Mouse (Mus musculus) MEL (cell line): ENCODE results near the gene Pitpnc1. TPM values are rescaled to one million over a fixed set of nuclear protein-coding genes. Genes with fewer than 3 reads are reported as not detected.

Experiments used
- DNase-seq: peaks from one replicate; pipeline ENCODE4 v3.0.0; 2011; ENCODE audit warnings: low read depth, low spot score
- H3K27ac ChIP-seq: 2 replicates; pipeline ENCODE4 v1.5.1; 2012; ENCODE audit warnings: low read depth, mild to moderate bottlenecking, control low read depth, low read length, moderate library complexity; ENCODE audit not compliant: control insufficient read depth
- H3K27me3 ChIP-seq, 2 experiments: fragments of 150-350 bp in 1 of 2; sonication (generic) in 1 of 2; 2 replicates each; pipeline ENCODE4 v1.6.1; 2012; ENCODE audit warnings: low read length in 2 of 2, mild to moderate bottlenecking in 2 of 2, improper control_type of control experiment in 1 of 2, moderate library complexity in 1 of 2; ENCODE audit not compliant: insufficient read depth in 2 of 2, control insufficient read depth in 1 of 2
- H3K36me3 ChIP-seq, 2 experiments: 2 replicates each; pipeline ENCODE4 v1.6.1; 2012 to 2014; ENCODE audit warnings: low read length in 2 of 2, improper control_type of control experiment in 1 of 2, inconsistent platforms in 1 of 2, mild to moderate bottlenecking in 1 of 2; ENCODE audit not compliant: insufficient read depth in 2 of 2, control insufficient read depth in 1 of 2
- H3K4me1 ChIP-seq, 2 experiments: fragments of 150-350 bp in 1 of 2; sonication (generic) in 1 of 2; 2 replicates each; pipeline ENCODE4 v1.6.1; 2012; ENCODE audit warnings: low read length in 2 of 2, improper control_type of control experiment in 1 of 2, mild to moderate bottlenecking in 1 of 2; ENCODE audit not compliant: insufficient read depth in 2 of 2, control insufficient read depth in 1 of 2
- H3K4me3 ChIP-seq, 2 experiments: fragments of 150-350 bp in 1 of 2; sonication (generic) in 1 of 2; 2 replicates each; pipeline ENCODE4 v1.5.1; 2012; ENCODE audit warnings: low read depth in 2 of 2, low read length in 2 of 2, mild to moderate bottlenecking in 2 of 2, moderate library complexity in 2 of 2, control low read depth in 1 of 2, improper control_type of control experiment in 1 of 2; ENCODE audit not compliant: control insufficient read depth in 1 of 2, insufficient read depth in 1 of 2
- H3K79me2 ChIP-seq: 2 replicates; pipeline ENCODE4 v1.6.1; 2012; ENCODE audit warnings: mild to moderate bottlenecking, low read length, moderate library complexity; ENCODE audit not compliant: control insufficient read depth, poor library complexity, insufficient read depth
- H3K9ac ChIP-seq: 2 replicates; pipeline ENCODE4 v1.6.1; 2012; ENCODE audit warnings: low read depth, mild to moderate bottlenecking, control low read depth, low read length, moderate library complexity; ENCODE audit not compliant: control insufficient read depth, poor library complexity, severe bottlenecking
- H3K9me3 ChIP-seq: fragments of 150-350 bp; sonication (generic); replicated peaks from 2 replicates; pipeline ENCODE4 v1.6.1; 2012; ENCODE audit warnings: mild to moderate bottlenecking, low read length, improper control_type of control experiment, moderate library complexity; ENCODE audit not compliant: insufficient read depth
- BHLHE40 ChIP-seq: IDR thresholded peaks from 2 replicates; pipeline ENCODE4 v1.6.1; 2012; ENCODE audit warnings: low read depth, mild to moderate bottlenecking, inconsistent platforms, low read length, improper control_type of control experiment, borderline replicate concordance
- EP300 ChIP-seq, 2 experiments: IDR thresholded peaks; 2 replicates each; pipeline ENCODE4 v1.6.1; 2011; ENCODE audit warnings: improper control_type of control experiment in 2 of 2, low read length in 2 of 2, low read depth in 1 of 2, mild to moderate bottlenecking in 1 of 2
- GABPA ChIP-seq: IDR thresholded peaks from 2 replicates; pipeline ENCODE4 v1.6.1; 2012; ENCODE audit warnings: low read depth, mild to moderate bottlenecking, inconsistent platforms, low read length, improper control_type of control experiment, moderate library complexity
- GATA1 ChIP-seq: IDR thresholded peaks from 2 replicates; pipeline ENCODE4 v1.6.1; 2011; ENCODE audit warnings: low read depth, low read length, improper control_type of control experiment
- JUND ChIP-seq: IDR thresholded peaks from 2 replicates; pipeline ENCODE4 v1.6.1; 2011; ENCODE audit warnings: low read depth, mild to moderate bottlenecking, improper control_type of control experiment, low read length
- MAFK ChIP-seq: IDR thresholded peaks from 2 replicates; pipeline ENCODE4 v1.6.1; 2011; ENCODE audit warnings: low read depth, mild to moderate bottlenecking, low read length, improper control_type of control experiment, borderline replicate concordance
- MEF2A ChIP-seq: IDR thresholded peaks from 2 replicates; pipeline ENCODE4 v1.6.1; 2014; ENCODE audit warnings: low read depth, mild to moderate bottlenecking, inconsistent platforms, low read length, improper control_type of control experiment; ENCODE audit not compliant: poor library complexity, insufficient replicate concordance, severe bottlenecking; ENCODE audit errors: extremely low read depth
- MXI1 ChIP-seq: IDR thresholded peaks from 2 replicates; pipeline ENCODE4 v1.6.1; 2011; ENCODE audit warnings: mild to moderate bottlenecking, low read depth, low read length, improper control_type of control experiment
- MYB ChIP-seq: IDR thresholded peaks from 2 replicates; pipeline ENCODE4 v1.6.1; 2011; ENCODE audit warnings: mild to moderate bottlenecking, low read depth, low read length, improper control_type of control experiment
- POLR2A ChIP-seq, 2 experiments: IDR thresholded peaks; 2 replicates each; pipeline ENCODE4 v1.6.1; 2011 to 2012; ENCODE audit warnings: low read length in 2 of 2, mild to moderate bottlenecking in 2 of 2, control low read depth in 1 of 2, improper control_type of control experiment in 1 of 2, low read depth in 1 of 2, moderate library complexity in 1 of 2; ENCODE audit not compliant: control insufficient read depth in 1 of 2, insufficient read depth in 1 of 2, poor library complexity in 1 of 2
- POLR2AphosphoS2 ChIP-seq: IDR thresholded peaks from 2 replicates; pipeline ENCODE4 v1.6.1; 2011; ENCODE audit warnings: low read length, improper control_type of control experiment
- RCOR1 ChIP-seq: IDR thresholded peaks from 2 replicates; pipeline ENCODE4 v1.6.1; 2012; ENCODE audit warnings: low read depth, mild to moderate bottlenecking, inconsistent platforms, low read length, improper control_type of control experiment
- TAL1 ChIP-seq: IDR thresholded peaks from 2 replicates; pipeline ENCODE4 v1.6.1; 2012; ENCODE audit warnings: mild to moderate bottlenecking, inconsistent platforms, low read length, moderate library complexity, mixed read lengths
- TBP ChIP-seq: IDR thresholded peaks from 2 replicates; pipeline ENCODE4 v1.8.0; 2011; ENCODE audit warnings: low read depth, low read length, improper control_type of control experiment
- TCF12 ChIP-seq: IDR thresholded peaks from 2 replicates; pipeline ENCODE4 v1.6.1; 2014; ENCODE audit warnings: low read depth, mild to moderate bottlenecking, inconsistent platforms, low read length, improper control_type of control experiment, moderate library complexity
- UBTF ChIP-seq: IDR thresholded peaks from 2 replicates; pipeline ENCODE4 v1.6.1; 2012; ENCODE audit warnings: low read depth, mild to moderate bottlenecking, inconsistent platforms, low read length, improper control_type of control experiment, moderate library complexity, borderline replicate concordance; ENCODE audit not compliant: insufficient read depth
- ZMIZ1 ChIP-seq: IDR thresholded peaks from 2 replicates; pipeline ENCODE4 v1.6.1; 2012; ENCODE audit warnings: low read depth, mild to moderate bottlenecking, inconsistent platforms, low read length, improper control_type of control experiment, moderate library complexity
- polyA plus RNA-seq, 2 experiments: library from polyadenylated mRNA; stranded (reverse) in 1 of 2; unstranded in 1 of 2; fragments of >175 nt in 1 of 2; fragments of >200 nt in 1 of 2; gene quantifications; 2 replicates each; pipeline versions ENCODE4 v1.2.1 to v1.2.4; 2012; ENCODE audit warnings: low replicate concordance in 2 of 2, low read depth in 1 of 2; ENCODE audit not compliant: insufficient read length in 2 of 2, insufficient read depth in 1 of 2, missing spikeins in 1 of 2
- total RNA-seq: library from RNA; depleted of rRNA; stranded (reverse); fragments of 300-350 nt; gene quantifications from 2 replicates; pipeline ENCODE4 v1.2.3, GENCODE M21; 2012

Pitpnc1 gene
- total and polyA plus RNA-seq, 3 experiments = 19.3 to 25.3 TPM; not detected in 1

GRCm38 (mm10) chr11:107407698-107408097 lies 62.8 kb downstream of the Pitpnc1 start:
- peak overlapping the region; percentile 98 for H3K27ac ChIP-seq
- H3K9ac ChIP-seq = peak overlapping the region; percentile 68
- peak; percentile 98 for DNase-seq
- H3K9me3 ChIP-seq = no peaks in the 10 kb centered on the region
- H3K4me3 ChIP-seq = peak overlapping the region; percentile 6 to 39; a peak in 3 of 4 replicates
- TF ChIP-seq GATA1 (peak; percentile 95), TAL1 (peak; percentile 78), TBP (peak; percentile 91), POLR2A (IDR thresholded peaks at IDR 0.05; ENCODE audit: control insufficient read depth in 1 of 2, insufficient read depth in 1 of 2, low read depth in 1 of 2, low read length in 2 of 2, poor library complexity in 1 of 2) (peak; percentile 37 to 81; a peak in 2 of 4 replicates), UBTF (no peak)
- peaks cover 23 to 64% of the 10 kb centered on the region in 2 experiments for H3K4me1 ChIP-seq
- no peaks in the 10 kb centered on the region for H3K27me3 ChIP-seq
- H3K79me2 ChIP-seq = peaks cover 56% of the 10 kb centered on the region
- peaks cover 0 to 58% of the 10 kb centered on the region in 2 experiments; a peak in 2 of 4 replicates for H3K36me3 ChIP-seq

GRCm38 (mm10) chr11:107405606-107406333 lies 64.7 kb downstream of the Pitpnc1 start:
- H3K79me2 ChIP-seq = peaks cover 42% of the 10 kb centered on the region
- no peaks in the 10 kb centered on the region for H3K27me3 ChIP-seq
- H3K27ac ChIP-seq = peak overlapping the region; percentile 98; the same call in 1 of the 2 replicates
- TF ChIP-seq EP300 (IDR thresholded peaks at IDR 0.05; ENCODE audit: low read depth in 1 of 2, low read length in 2 of 2) = no peak
- no peak for TF ChIP-seq POLR2AphosphoS2
- TF ChIP-seq RCOR1 = 0 out of 2 replicates have a peak, but pooled peaks have one; percentile 5
- DNase-seq = no peak
- H3K4me1 ChIP-seq = peaks cover 26 to 52% of the 10 kb centered on the region in 2 experiments
- no peak overlapping the region for H3K9ac ChIP-seq
- H3K36me3 ChIP-seq = peaks cover 0 to 41% of the 10 kb centered on the region in 2 experiments; a peak in 2 of 4 replicates
- H3K9me3 ChIP-seq = no peaks in the 10 kb centered on the region
- no peak overlapping the region for H3K4me3 ChIP-seq

GRCm38 (mm10) chr11:107403309-107403708 lies 67.2 kb downstream of the Pitpnc1 start:
- peaks cover 18 to 48% of the 10 kb centered on the region in 2 experiments for H3K4me1 ChIP-seq
- no peaks in the 10 kb centered on the region for H3K9me3 ChIP-seq
- H3K27ac ChIP-seq = no peak overlapping the region
- no peak for DNase-seq
- H3K4me3 ChIP-seq = no peak overlapping the region
- peaks cover 35% of the 10 kb centered on the region for H3K79me2 ChIP-seq
- peaks cover 2 to 34% of the 10 kb centered on the region in 2 experiments; a peak in 3 of 4 replicates for H3K36me3 ChIP-seq
- no peak for TF ChIP-seq JUND
- no peak for TF ChIP-seq TCF12
- TF ChIP-seq MAFK = no peak
- no peak for TF ChIP-seq MYB
- TF ChIP-seq GABPA = no peak
- no peak for TF ChIP-seq ZMIZ1
- TF ChIP-seq GATA1 = no peak
- TF ChIP-seq MXI1 = no peak
- TF ChIP-seq BHLHE40 = no peak
- TF ChIP-seq MEF2A = no peak
- H3K27me3 ChIP-seq = no peaks in the 10 kb centered on the region
- no peak overlapping the region for H3K9ac ChIP-seq
